Mouse (Mus musculus) midbrain, embryonic 16.5 days (tissue): ENCODE results near the gene Zfp629. TPM values are rescaled to one million over a fixed set of nuclear protein-coding genes. Genes with fewer than 3 reads are reported as not detected.

Experiments used
- ATAC-seq: fragments of 200-750 bp; cut with Nextera tagmentation; 2 replicates; pipeline ENCODE4 v1.8.0; 2017; ENCODE audit warnings: moderate TSS enrichment
- H3K27ac ChIP-seq: fragments of 300-500 bp; sonication (generic); 2 replicates; pipeline ENCODE4 v1.5.1; 2014; ENCODE audit warnings: mild to moderate bottlenecking, low read length, mixed read lengths
- H3K27me3 ChIP-seq: fragments of 300-500 bp; sonication (generic); 2 replicates; pipeline ENCODE4 v1.6.1; 2014; ENCODE audit warnings: low read depth, low read length, mixed read lengths; ENCODE audit not compliant: control insufficient read depth, insufficient read depth
- H3K36me3 ChIP-seq: fragments of 300-500 bp; sonication (generic); 2 replicates; pipeline ENCODE4 v1.6.1; 2014; ENCODE audit warnings: mild to moderate bottlenecking, low read length, moderate library complexity, mixed read lengths; ENCODE audit not compliant: control insufficient read depth, insufficient read depth
- H3K4me1 ChIP-seq: fragments of 300-500 bp; sonication (generic); 2 replicates; pipeline ENCODE4 v1.6.1; 2014; ENCODE audit warnings: mild to moderate bottlenecking, low read length, mixed read lengths; ENCODE audit not compliant: control insufficient read depth, insufficient read depth
- H3K4me2 ChIP-seq: fragments of 300-500 bp; sonication (generic); 2 replicates; pipeline ENCODE4 v1.6.1; 2014; ENCODE audit warnings: mild to moderate bottlenecking, low read length, mixed read lengths
- H3K4me3 ChIP-seq: fragments of 300-500 bp; sonication (generic); 2 replicates; pipeline ENCODE4 v1.5.1; 2014; ENCODE audit warnings: low read depth, mild to moderate bottlenecking, low read length, moderate library complexity, mixed read lengths
- H3K9ac ChIP-seq: fragments of 300-500 bp; sonication (generic); 2 replicates; pipeline ENCODE4 v1.6.1; 2014; ENCODE audit warnings: low read depth, low read length, mixed read lengths
- H3K9me3 ChIP-seq: fragments of 300-500 bp; sonication (generic); replicated peaks from 2 replicates; pipeline ENCODE4 v1.6.1; 2014; ENCODE audit warnings: mild to moderate bottlenecking, low read length, mixed read lengths; ENCODE audit not compliant: control insufficient read depth, poor library complexity, severe bottlenecking
- WGBS: fragments of 180-500 bp; shearing (Covaris S2); extraction: QIAGEN DNeasy Blood & Tissue Kit; methylation state at CpG from one replicate; pipeline ENCODE4 v1.1.7; 2014; 5-methylcytosine and 5-hydroxymethylcytosine counted together
- polyA plus RNA-seq: library from polyadenylated mRNA; unstranded; fragments of >200 nt; fragmentation: Nextera tagmentation; extraction: Ambion mirVana; gene quantifications from 2 replicates; pipeline ENCODE4 v1.2.1, GENCODE M21; 2015

Zfp629 gene
- polyA plus RNA-seq, 1 experiment from 2014 or later: 18.3 TPM

- peak overlapping the region; percentile 72 for H3K27ac ChIP-seq
- peak overlapping the region; percentile 82 for H3K9ac ChIP-seq
- no peaks in the 10 kb centered on the region for H3K27me3 ChIP-seq
- peaks cover 36% of the 10 kb centered on the region for H3K36me3 ChIP-seq
- H3K4me2 ChIP-seq: peak overlapping the region; percentile 96
- no peak for ATAC-seq
- H3K4me3 ChIP-seq: peak overlapping the region; percentile 92
- WGBS: 5% methylated on average over 29 of the region's 29 CpGs
- peaks cover 16% of the 10 kb centered on the region for H3K4me1 ChIP-seq
- no peaks in the 10 kb centered on the region for H3K9me3 ChIP-seq
These were observed 26.7 kb downstream of the Zfp629 start for GRCm38 (mm10) chr7:127588901-127589300.

GRCm38 (mm10) chr7:127588011-127588871, 27.4 kb downstream of the Zfp629 start, which contains the start of the genes Ccdc189 and Rnf40:
Gene Ccdc189, minus strand, starts transcription at chr7:127588595.
Gene Rnf40, plus strand, starts transcription at chr7:127588767.
- Histone ChIP-seq H3K9me3 (no peaks in the 10 kb centered on the region), H3K4me1 (peaks cover 16% of the 10 kb centered on the region), H3K27ac (peak within 1 kb of the TSS; percentile 72), H3K9ac (peak within 1 kb of the TSS; percentile 82), H3K4me3 (peak within 1 kb of the TSS; percentile 92), H3K4me2 (peak within 1 kb of the TSS; percentile 96), H3K27me3 (no peaks in the 10 kb centered on the region), H3K36me3 (peaks cover 36% of the 10 kb centered on the region)
- WGBS: under 1% methylated on average over 50 of the region's 50 CpGs
- ATAC-seq: peak; percentile 97

- peaks cover 16% of the 10 kb centered on the region for H3K4me1 ChIP-seq
- H3K27me3 ChIP-seq: no peaks in the 10 kb centered on the region
- H3K27ac ChIP-seq: peak overlapping the region; percentile 72; the same call in 1 of the 2 replicates
- H3K4me3 ChIP-seq: peak overlapping the region; percentile 92; the same call in 1 of the 2 replicates
- peaks cover 38% of the 10 kb centered on the region for H3K36me3 ChIP-seq
- no peaks in the 10 kb centered on the region for H3K9me3 ChIP-seq
- 70% methylated on average over 5 of the region's 5 CpGs for WGBS
- H3K4me2 ChIP-seq: peak overlapping the region; percentile 96
- H3K9ac ChIP-seq: no peak overlapping the region
- no peak for ATAC-seq
These were observed 28.4 kb downstream of the Zfp629 start for GRCm38 (mm10) chr7:127587196-127587595.

GRCm38 (mm10) chr7:127586149-127586548, 29.4 kb downstream of the Zfp629 start:
- peaks cover 16% of the 10 kb centered on the region for H3K4me1 ChIP-seq
- WGBS: 85% methylated on average over 6 of the region's 6 CpGs
- no peaks in the 10 kb centered on the region for H3K27me3 ChIP-seq
- H3K9me3 ChIP-seq: no peaks in the 10 kb centered on the region
- no peak overlapping the region for H3K4me3 ChIP-seq
- no peak overlapping the region for H3K27ac ChIP-seq
- ATAC-seq: no peak
- H3K9ac ChIP-seq: no peak overlapping the region
- peaks cover 29% of the 10 kb centered on the region for H3K36me3 ChIP-seq
- H3K4me2 ChIP-seq: no peak overlapping the region

- H3K36me3 ChIP-seq: peaks cover 25% of the 10 kb centered on the region
- no peak for ATAC-seq
- WGBS: 89% methylated on average over 7 of the region's 7 CpGs
- no peaks in the 10 kb centered on the region for H3K9me3 ChIP-seq
- H3K4me2 ChIP-seq: no peak overlapping the region
- no peak overlapping the region for H3K4me3 ChIP-seq
- H3K4me1 ChIP-seq: peaks cover 16% of the 10 kb centered on the region
- no peaks in the 10 kb centered on the region for H3K27me3 ChIP-seq
- no peak overlapping the region for H3K27ac ChIP-seq
- no peak overlapping the region for H3K9ac ChIP-seq
These were observed 30.6 kb downstream of the Zfp629 start for GRCm38 (mm10) chr7:127585031-127585430.

- ATAC-seq: no peak
- 97% methylated on average over 6 of the region's 6 CpGs for WGBS
- peaks cover 37% of the 10 kb centered on the region for H3K36me3 ChIP-seq
These were observed 32.3 kb downstream of the Zfp629 start for GRCm38 (mm10) chr7:127583260-127583659.

GRCm38 (mm10) chr7:127574115-127574514, 41.5 kb downstream of the Zfp629 start:
- Histone ChIP-seq H3K36me3 (peaks cover 12% of the 10 kb centered on the region), H3K4me1 (peaks cover 20% of the 10 kb centered on the region), H3K4me3 (peak overlapping the region; percentile 72), H3K4me2 (peak overlapping the region; percentile 93), H3K9me3 (no peaks in the 10 kb centered on the region), H3K9ac (peak overlapping the region; percentile 85), H3K27ac (peak overlapping the region; percentile 84; the same call in 1 of the 2 replicates), H3K27me3 (no peaks in the 10 kb centered on the region)
- 15% methylated on average over 7 of the region's 7 CpGs for WGBS
- no peak for ATAC-seq

More at GRCm38 (mm10) chr7:127583260-127583659, 32.3 kb downstream of the Zfp629 start:
- no peaks in the 10 kb centered on the region for H3K9me3 ChIP-seq
- H3K9ac ChIP-seq: no peak overlapping the region
- H3K27me3 ChIP-seq: no peaks in the 10 kb centered on the region
- no peak overlapping the region for H3K27ac ChIP-seq
- no peak overlapping the region for H3K4me3 ChIP-seq
- H3K4me2 ChIP-seq: no peak overlapping the region
- peaks cover 8% of the 10 kb centered on the region for H3K4me1 ChIP-seq

GRCm38 (mm10) chr7:127573503-127574008, 42.0 kb downstream of the Zfp629 start:
- Histone ChIP-seq H3K4me1 (peaks cover 20% of the 10 kb centered on the region), H3K4me2 (peak overlapping the region; percentile 93), H3K27ac (peak overlapping the region; percentile 84), H3K4me3 (peak overlapping the region; percentile 72), H3K27me3 (no peaks in the 10 kb centered on the region), H3K9ac (peak overlapping the region; percentile 85), H3K36me3 (peaks cover 13% of the 10 kb centered on the region), H3K9me3 (no peaks in the 10 kb centered on the region)
- WGBS: under 1% methylated on average over 17 of the region's 28 CpGs
- ATAC-seq: peak; percentile 4
